Mouse (Mus musculus) natural killer cell, adult 2 months (primary cell): ENCODE data around the gene Speer4e.
"Not testable (repeated sequence)": the region's sequence is repeated elsewhere in the genome, so short reads cannot be mapped to it uniquely, and the experiment has no call there.

Experiments used
- DNase-seq, 2 experiments: peaks; one replicate each; pipeline ENCODE4 v3.0.0; 2022; ENCODE audit warnings: low spot score in 2 of 2

Gene Speer4e

GRCm38 (mm10) chr5:14938329-14938728 is at the start of gene Speer4e:
Speer4e (minus strand) TSS chr5:14938429.
- DNase-seq = not testable (repeated sequence)

GRCm38 (mm10) chr5:14986649-14987387 is 48.6 kb upstream of the Speer4e start:
- not testable (repeated sequence) for DNase-seq

GRCm38 (mm10) chr5:14978835-14979234 is 40.6 kb upstream of the Speer4e start, which contains the start of gene Gm10354:
Gm10354 (minus strand) TSS chr5:14978935.
- not testable (repeated sequence) for DNase-seq

GRCm38 (mm10) chr5:14977368-14977767 is 39.1 kb upstream of the Speer4e start:
- DNase-seq = not testable (repeated sequence)

- DNase-seq = not testable (repeated sequence)
Measured at GRCm38 (mm10) chr5:14975294-14975693, 37.1 kb upstream of the Speer4e start.

GRCm38 (mm10) chr5:14972841-14973240 is 34.6 kb upstream of the Speer4e start:
- not testable (repeated sequence) for DNase-seq

- not testable (repeated sequence) for DNase-seq
Measured at GRCm38 (mm10) chr5:14963821-14964220, 25.6 kb upstream of the Speer4e start.

GRCm38 (mm10) chr5:14961502-14961901 is 23.3 kb upstream of the Speer4e start:
- not testable (repeated sequence) for DNase-seq

- not testable (repeated sequence) for DNase-seq
Measured at GRCm38 (mm10) chr5:14955928-14956706, 17.9 kb upstream of the Speer4e start.

GRCm38 (mm10) chr5:14953587-14953986 is 15.4 kb upstream of the Speer4e start:
- not testable (repeated sequence) for DNase-seq

GRCm38 (mm10) chr5:14952749-14953148 is 14.5 kb upstream of the Speer4e start:
- not testable (repeated sequence) for DNase-seq

- not testable (repeated sequence) for DNase-seq
Measured at GRCm38 (mm10) chr5:14951822-14952221, 13.6 kb upstream of the Speer4e start.

- DNase-seq = not testable (repeated sequence)
Measured at GRCm38 (mm10) chr5:14947482-14948198, 9.4 kb upstream of the Speer4e start.

- DNase-seq = not testable (repeated sequence)
Measured at GRCm38 (mm10) chr5:14945524-14945923, 7.3 kb upstream of the Speer4e start.

GRCm38 (mm10) chr5:14941043-14941442 is 2.8 kb upstream of the Speer4e start:
- not testable (repeated sequence) for DNase-seq

GRCm38 (mm10) chr5:14933721-14934120 is 4.5 kb downstream of the Speer4e start:
- not testable (repeated sequence) for DNase-seq

GRCm38 (mm10) chr5:14927047-14927446 is 11.2 kb downstream of the Speer4e start:
- not testable (repeated sequence) for DNase-seq

GRCm38 (mm10) chr5:14914799-14915198 is 23.4 kb downstream of the Speer4e start, which contains the start of gene Gm9758:
Gm9758 (minus strand) TSS chr5:14914899.
- DNase-seq = not testable (repeated sequence)

- DNase-seq = not testable (repeated sequence)
Measured at GRCm38 (mm10) chr5:14914361-14914760, 23.9 kb downstream of the Speer4e start.

- DNase-seq = not testable (repeated sequence)
Measured at GRCm38 (mm10) chr5:14903539-14903938, 34.7 kb downstream of the Speer4e start.

GRCm38 (mm10) chr5:14892242-14892641 is 46.0 kb downstream of the Speer4e start:
- DNase-seq = no peak

GRCm38 (mm10) chr5:14885291-14885690 is 52.9 kb downstream of the Speer4e start:
- DNase-seq = not testable (repeated sequence)
